ENCODE assay signal across 18 mouse cellular contexts in genomic region chr7:40390927-40391326, GRCm38 (mm10).
DNase-seq lines count a peak whose midpoint lies in the region; ATAC-seq and TF ChIP-seq lines count a peak whose summit lies in the region.
"Had no signal": no experiment of that assay in that cellular context is flagged by ENCODE, and none has a peak within 500 bp of the region (broad histone marks: within the 10 kb centered on the region; RNA-seq: fewer than 3 reads in every experiment).

No protein-coding gene starts in this region.

- no peak for ATAC-seq in hindbrain, postnatal 0 days
- no peak for ATAC-seq in forebrain, embryonic 13.5 days
- peak; percentile 71 for ATAC-seq in midbrain, embryonic 13.5 days
- ATAC-seq: activated CD4-positive, CD25-positive, alpha-beta regulatory T cell, adult 4 months; intestine, embryonic 15.5 days had no signal

- H3K27me3 ChIP-seq in hindbrain, embryonic 10.5 days (ENCODE audit: insufficient read depth, poor library complexity, severe bottlenecking): no peaks in the 10 kb centered on the region
- H3K27me3 ChIP-seq in hindbrain, postnatal 0 days (ENCODE audit: insufficient read depth, low read length): no peaks in the 10 kb centered on the region
- H3K27me3 ChIP-seq in forebrain, embryonic 13.5 days: no peaks in the 10 kb centered on the region
- no peaks in the 10 kb centered on the region for H3K27me3 ChIP-seq in midbrain, embryonic 13.5 days
- H3K27me3 ChIP-seq: embryonic facial prominence, embryonic 13.5 days; heart, embryonic 12.5 days; intestine, embryonic 15.5 days; limb, embryonic 15.5 days; megakaryocyte, embryonic 14.5 days had no signal

- no peak overlapping the region for H3K4me3 ChIP-seq in hindbrain, embryonic 10.5 days
- no peak overlapping the region for H3K4me3 ChIP-seq in hindbrain, postnatal 0 days (ENCODE audit: low read length)
- H3K4me3 ChIP-seq in forebrain, embryonic 13.5 days: no peak overlapping the region
- no peak overlapping the region for H3K4me3 ChIP-seq in midbrain, embryonic 13.5 days (replicated peaks)
- H3K4me3 ChIP-seq: embryonic facial prominence, embryonic 13.5 days; heart, embryonic 12.5 days; intestine, embryonic 15.5 days; limb, embryonic 15.5 days; megakaryocyte, embryonic 14.5 days had no signal

- no peak for TF ChIP-seq CTCF in hindbrain, postnatal 0 days (IDR thresholded peaks at IDR 0.05; ENCODE audit: low read depth)

- H3K9me3 ChIP-seq in hindbrain, embryonic 10.5 days: no peaks in the 10 kb centered on the region
- no peaks in the 10 kb centered on the region for H3K9me3 ChIP-seq in hindbrain, postnatal 0 days (ENCODE audit: low read length)
- no peaks in the 10 kb centered on the region for H3K9me3 ChIP-seq in forebrain, embryonic 13.5 days (replicated peaks)
- H3K9me3 ChIP-seq in midbrain, embryonic 13.5 days: no peaks in the 10 kb centered on the region
- H3K9me3 ChIP-seq: embryonic facial prominence, embryonic 13.5 days; heart, embryonic 12.5 days; intestine, embryonic 15.5 days; limb, embryonic 15.5 days had no signal

- H3K4me1 ChIP-seq in hindbrain, embryonic 10.5 days (replicated peaks): peaks cover 34% of the 10 kb centered on the region
- H3K4me1 ChIP-seq in hindbrain, postnatal 0 days (ENCODE audit: insufficient read depth, low read length): no peaks in the 10 kb centered on the region
- H3K4me1 ChIP-seq in forebrain, embryonic 13.5 days: peaks cover 29% of the 10 kb centered on the region
- peaks cover 35% of the 10 kb centered on the region for H3K4me1 ChIP-seq in midbrain, embryonic 13.5 days (replicated peaks)
- H3K4me1 ChIP-seq: embryonic facial prominence, embryonic 13.5 days; intestine, embryonic 15.5 days; limb, embryonic 15.5 days; megakaryocyte, embryonic 14.5 days had no signal

- peak overlapping the region; percentile 82 for H3K27ac ChIP-seq in hindbrain, embryonic 10.5 days
- no peak overlapping the region for H3K27ac ChIP-seq in hindbrain, postnatal 0 days
- H3K27ac ChIP-seq in forebrain, embryonic 13.5 days: peak overlapping the region; percentile 89
- H3K27ac ChIP-seq in midbrain, embryonic 13.5 days: peak overlapping the region; percentile 75; the same call in 1 of the 2 replicates
- H3K27ac ChIP-seq: embryonic facial prominence, embryonic 13.5 days; intestine, embryonic 15.5 days; limb, embryonic 15.5 days had no signal

- DNase-seq in hindbrain, embryonic 10.5 days (ENCODE audit: low spot score): peak; percentile 41
- no peak for DNase-seq in hindbrain, postnatal 0 days (ENCODE audit: low spot score)
- peak; percentile 41 for DNase-seq in retina, embryonic 14.5 days (ENCODE audit: low spot score)
- DNase-seq in ovary, postnatal 10 days (ENCODE audit: low spot score): no peak
- DNase-seq in cerebellum, postnatal 4 days (ENCODE audit: low spot score in 2 of 2): no peak
- DNase-seq in urinary bladder, postnatal 4 days (ENCODE audit: low spot score in 2 of 2): no peak
- DNase-seq: adrenal gland, postnatal 25 days; B cell, adult 2 months; cerebellum, postnatal 10 days; lung, postnatal 14 days had no signal

- no peak overlapping the region for H3K9ac ChIP-seq in hindbrain, postnatal 0 days (replicated peaks; ENCODE audit: low read length)
- H3K9ac ChIP-seq in forebrain, embryonic 13.5 days: no peak overlapping the region
- H3K9ac ChIP-seq in midbrain, embryonic 13.5 days (replicated peaks): no peak overlapping the region
- H3K9ac ChIP-seq: embryonic facial prominence, embryonic 13.5 days; heart, embryonic 12.5 days; intestine, embryonic 15.5 days; limb, embryonic 15.5 days had no signal

- 11% methylated on average over 3 of the region's 3 CpGs for WGBS in hindbrain, embryonic 10.5 days
- WGBS in hindbrain, postnatal 0 days: 9% methylated on average over 3 of the region's 3 CpGs
- WGBS in forebrain, embryonic 13.5 days: 0% methylated on average over 3 of the region's 3 CpGs
- 2% methylated on average over 3 of the region's 3 CpGs for WGBS in midbrain, embryonic 13.5 days

- H3K36me3 ChIP-seq in hindbrain, embryonic 10.5 days: no peaks in the 10 kb centered on the region
- H3K36me3 ChIP-seq in hindbrain, postnatal 0 days (ENCODE audit: insufficient read depth, low read length): no peaks in the 10 kb centered on the region
- H3K36me3 ChIP-seq in forebrain, embryonic 13.5 days (ENCODE audit: poor library complexity, severe bottlenecking): no peaks in the 10 kb centered on the region
- no peaks in the 10 kb centered on the region for H3K36me3 ChIP-seq in midbrain, embryonic 13.5 days
- H3K36me3 ChIP-seq: embryonic facial prominence, embryonic 13.5 days; heart, embryonic 12.5 days; intestine, embryonic 15.5 days; limb, embryonic 15.5 days had no signal

- H3K4me2 ChIP-seq in hindbrain, postnatal 0 days (ENCODE audit: low read depth, low read length): no peak overlapping the region
- H3K4me2 ChIP-seq in forebrain, embryonic 13.5 days: no peak overlapping the region
- H3K4me2 ChIP-seq in midbrain, embryonic 13.5 days (replicated peaks): no peak overlapping the region
- H3K4me2 ChIP-seq: embryonic facial prominence, embryonic 13.5 days; heart, embryonic 12.5 days; intestine, embryonic 15.5 days; limb, embryonic 15.5 days had no signal

Comparison
In these comparisons a context has a peak if more than half of its experiments do, and no peak if none do; other contexts are left out.
1. DNase-seq: peak in hindbrain, embryonic 10.5 days (single experiment) and retina, embryonic 14.5 days (single experiment); none in hindbrain, postnatal 0 days (single experiment), ovary, postnatal 10 days (single experiment), cerebellum, postnatal 4 days (0 of 2) and urinary bladder, postnatal 4 days (0 of 2).